Mouse (Mus musculus) forebrain, postnatal 0 days (tissue): ENCODE measurements around the gene Agr3. TPM values are rescaled to one million over a fixed set of nuclear protein-coding genes. Genes with fewer than 3 reads are reported as not detected.

Experiments
- ATAC-seq: fragments of 200-750 bp; cut with Nextera tagmentation; 2 replicates; pipeline ENCODE4 v1.8.0; 2017; ENCODE audit warnings: mild to moderate bottlenecking, moderate library complexity
- DNase-seq: peaks from one replicate; pipeline ENCODE4 v3.0.0-alpha.2; 2015
- H3K27ac ChIP-seq: fragments of 300-500 bp; sonication (generic); 2 replicates; pipeline ENCODE4 v1.5.1; 2014; ENCODE audit warnings: low read depth, mild to moderate bottlenecking, antibody characterized with exemption, low read length, moderate library complexity, mixed read lengths
- H3K27me3 ChIP-seq: fragments of 300-500 bp; sonication (generic); 2 replicates; pipeline ENCODE4 v1.6.1; 2014; ENCODE audit warnings: mild to moderate bottlenecking, low read length, mixed read lengths; ENCODE audit not compliant: insufficient read depth
- H3K36me3 ChIP-seq: fragments of 300-500 bp; sonication (generic); 2 replicates; pipeline ENCODE4 v1.6.1; 2014; ENCODE audit warnings: mild to moderate bottlenecking, moderate library complexity; ENCODE audit not compliant: insufficient read depth
- H3K4me1 ChIP-seq: fragments of 300-500 bp; sonication (generic); 2 replicates; pipeline ENCODE4 v1.6.1; 2014; ENCODE audit warnings: antibody characterized with exemption; ENCODE audit not compliant: insufficient read depth
- H3K4me2 ChIP-seq: fragments of 300-500 bp; sonication (generic); 2 replicates; pipeline ENCODE4 v1.6.1; 2014; ENCODE audit warnings: low read depth, mild to moderate bottlenecking, moderate library complexity
- H3K4me3 ChIP-seq: fragments of 300-500 bp; sonication (generic); 2 replicates; pipeline ENCODE4 v1.5.1; 2014; ENCODE audit warnings: low read depth, low read length, mixed read lengths
- H3K9ac ChIP-seq: fragments of 300-500 bp; sonication (generic); 2 replicates; pipeline ENCODE4 v1.6.1; 2014; ENCODE audit warnings: mild to moderate bottlenecking
- H3K9me3 ChIP-seq: fragments of 300-500 bp; sonication (generic); 2 replicates; pipeline ENCODE4 v1.6.1; 2016; ENCODE audit warnings: low read length
- CTCF ChIP-seq: sonication (generic); IDR thresholded peaks from 2 replicates; pipeline ENCODE4 v1.5.1; 2016; ENCODE audit warnings: antibody characterized with exemption, control low read depth, low read depth
- WGBS: fragments of 180-500 bp; shearing (Covaris S2); extraction: QIAGEN DNeasy Blood & Tissue Kit; methylation state at CpG from one replicate; pipeline ENCODE4 v1.1.7; 2014; 5-methylcytosine and 5-hydroxymethylcytosine counted together
- polyA plus RNA-seq: library from polyadenylated mRNA; unstranded; fragments of >200 nt; fragmentation: Nextera tagmentation; extraction: Ambion mirVana; gene quantifications from 2 replicates; pipeline ENCODE4 v1.2.1, GENCODE M21; 2015
- total RNA-seq: library from RNA; depleted of rRNA; stranded (reverse); fragments of >200 nt; gene quantifications from 2 replicates; pipeline ENCODE4 v1.2.3, GENCODE M21; 2014

The Agr3 gene
- total and polyA plus RNA-seq, 2 experiments from 2014 or later = not detected

DNA sequence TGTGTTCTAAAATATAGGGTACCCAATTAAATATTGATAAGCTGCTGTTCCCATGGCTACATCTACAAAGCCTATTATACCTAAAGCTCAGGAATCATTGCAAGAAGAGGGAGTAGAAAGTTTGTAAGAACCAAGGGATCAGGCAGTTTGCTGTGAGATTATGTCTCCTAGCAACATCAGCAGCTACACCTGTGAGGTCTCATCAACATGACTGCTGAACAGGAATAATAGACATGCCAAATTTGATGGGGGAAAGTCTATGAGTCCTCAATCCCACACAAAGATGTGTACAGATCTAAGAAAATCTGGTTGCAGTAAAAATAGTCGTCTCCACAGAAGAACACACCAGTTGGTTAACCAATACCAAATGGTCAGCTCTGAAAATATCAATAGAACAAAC, 26.3 kb downstream of the Agr3 start:
- peak; percentile 73; the same call in 1 of the 2 replicates for ATAC-seq
- no peak overlapping the region for H3K4me3 ChIP-seq
- no peak overlapping the region for H3K9ac ChIP-seq
- no peak overlapping the region for H3K27ac ChIP-seq
- H3K4me2 ChIP-seq = no peak overlapping the region
- no peak for DNase-seq
- no peaks in the 10 kb centered on the region for H3K4me1 ChIP-seq
- no peaks in the 10 kb centered on the region for H3K9me3 ChIP-seq
- no peaks in the 10 kb centered on the region for H3K27me3 ChIP-seq
- no peak for TF ChIP-seq CTCF
- H3K36me3 ChIP-seq = no peaks in the 10 kb centered on the region
- 18% methylated on average over 1 of the region's 1 CpGs for WGBS

DNA sequence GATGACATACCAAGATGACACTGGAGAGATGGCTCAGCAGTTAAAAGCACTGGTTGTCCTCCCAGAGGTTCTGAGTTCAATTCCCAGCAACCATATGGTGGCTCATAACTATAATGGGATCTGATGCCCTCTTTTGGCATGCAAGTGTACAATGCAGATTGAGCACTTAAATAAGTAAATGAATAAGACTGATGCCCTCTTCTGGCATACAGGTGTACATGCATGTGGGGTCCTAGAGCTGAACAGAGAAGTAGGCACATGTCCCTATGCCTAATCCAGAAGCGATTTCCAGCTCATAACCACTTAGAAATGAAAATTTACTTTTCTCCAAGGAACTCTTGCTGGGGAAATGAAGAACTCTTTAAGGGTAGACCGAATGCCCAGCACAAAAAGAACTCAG, 31.8 kb downstream of the Agr3 start:
- H3K9ac ChIP-seq = no peak overlapping the region
- no peak overlapping the region for H3K27ac ChIP-seq
- H3K4me2 ChIP-seq = no peak overlapping the region
- no peak for ATAC-seq
- no peaks in the 10 kb centered on the region for H3K27me3 ChIP-seq
- H3K36me3 ChIP-seq = no peaks in the 10 kb centered on the region
- WGBS = 81% methylated on average over 2 of the region's 2 CpGs
- DNase-seq = no peak
- H3K4me1 ChIP-seq = no peaks in the 10 kb centered on the region
- no peak overlapping the region for H3K4me3 ChIP-seq
- peak; percentile 41 for TF ChIP-seq CTCF
- H3K9me3 ChIP-seq = no peaks in the 10 kb centered on the region

DNA sequence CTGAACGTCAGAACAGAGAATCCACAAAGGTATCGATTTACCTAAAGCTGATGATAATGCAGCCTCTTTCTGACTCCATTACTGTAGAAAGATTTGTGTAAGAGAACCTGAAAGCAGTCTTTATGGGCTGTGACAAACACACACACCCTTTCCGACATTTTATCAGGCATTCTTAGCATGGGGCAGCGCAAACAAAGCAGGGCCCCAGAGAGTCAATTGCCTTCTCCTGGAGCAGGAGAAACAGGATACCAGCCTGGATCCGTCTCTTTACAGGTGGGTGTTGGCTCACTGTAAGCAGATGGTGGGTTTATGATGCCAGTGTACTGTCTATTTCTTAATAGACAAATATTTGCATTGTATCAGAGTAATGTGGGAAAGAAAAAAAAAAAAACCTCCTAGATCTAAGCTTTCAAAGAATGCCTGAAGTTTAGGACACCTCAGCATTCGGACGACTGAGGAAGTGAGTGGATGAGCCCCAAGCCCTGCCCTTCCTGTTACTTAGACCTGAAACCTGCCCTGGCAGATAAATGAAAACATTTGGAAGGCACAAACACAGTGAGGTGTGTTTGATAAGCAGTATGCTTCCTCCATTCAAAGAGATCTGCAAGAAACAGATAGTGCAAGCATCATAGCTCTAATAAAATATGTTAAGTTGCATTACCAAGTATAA, 40.8 kb downstream of the Agr3 start:
- Histone ChIP-seq H3K27ac (no peak overlapping the region), H3K9ac (no peak overlapping the region), H3K4me2 (no peak overlapping the region), H3K9me3 (no peaks in the 10 kb centered on the region), H3K36me3 (no peaks in the 10 kb centered on the region), H3K4me1 (no peaks in the 10 kb centered on the region), H3K4me3 (no peak overlapping the region), H3K27me3 (no peaks in the 10 kb centered on the region)
- ATAC-seq (no peak), DNase-seq (no peak)
- WGBS = 69% methylated on average over 7 of the region's 7 CpGs
- no peak for TF ChIP-seq CTCF

DNA sequence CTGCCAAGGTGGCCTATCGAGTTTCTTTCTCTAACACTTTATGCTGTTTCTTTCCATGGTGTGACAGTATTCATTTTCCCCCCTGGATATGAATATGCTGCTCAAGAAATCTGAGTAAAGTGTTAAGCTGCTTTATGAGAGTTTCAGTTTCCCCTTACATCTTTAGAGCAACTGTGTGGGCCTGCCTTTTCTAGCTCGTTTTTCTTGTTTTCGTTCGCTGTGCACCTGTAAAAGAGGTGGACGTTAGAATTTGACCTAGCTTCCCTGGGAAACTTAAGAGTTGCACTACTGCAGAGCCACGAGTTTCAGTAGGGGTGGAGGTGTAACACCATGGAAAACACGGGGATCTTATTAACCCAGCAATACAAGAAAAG, 41.3 kb downstream of the Agr3 start:
- H3K4me2 ChIP-seq = no peak overlapping the region
- 77% methylated on average over 7 of the region's 7 CpGs for WGBS
- TF ChIP-seq CTCF = no peak
- H3K4me1 ChIP-seq = no peaks in the 10 kb centered on the region
- ATAC-seq = no peak
- H3K27ac ChIP-seq = no peak overlapping the region
- H3K9ac ChIP-seq = no peak overlapping the region
- no peaks in the 10 kb centered on the region for H3K27me3 ChIP-seq
- no peaks in the 10 kb centered on the region for H3K9me3 ChIP-seq
- no peak overlapping the region for H3K4me3 ChIP-seq
- H3K36me3 ChIP-seq = no peaks in the 10 kb centered on the region
- no peak for DNase-seq

DNA sequence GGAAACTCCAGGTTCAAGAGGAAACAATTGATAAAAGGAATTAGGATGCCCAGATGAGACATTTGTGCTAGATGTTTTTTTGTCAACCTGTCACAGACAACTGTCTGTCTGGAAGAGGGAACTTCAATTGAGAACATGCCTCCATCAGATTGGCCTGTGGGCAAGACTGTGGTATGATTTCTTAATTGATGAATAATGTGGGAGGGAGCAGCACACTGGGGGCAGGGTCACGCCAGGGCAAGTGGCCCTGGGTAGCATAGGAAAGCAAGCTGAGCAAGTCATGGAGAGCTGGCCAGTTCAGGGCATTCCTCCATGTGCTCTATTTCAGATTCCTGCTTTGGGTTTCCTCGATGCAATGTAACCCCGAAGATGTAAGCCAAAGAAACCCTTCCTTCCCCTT, 50.5 kb downstream of the Agr3 start:
- DNase-seq (no peak), ATAC-seq (no peak)
- H3K4me3 ChIP-seq = no peak overlapping the region
- WGBS = 86% methylated on average over 3 of the region's 3 CpGs
- no peaks in the 10 kb centered on the region for H3K27me3 ChIP-seq
- H3K27ac ChIP-seq = no peak overlapping the region
- no peak overlapping the region for H3K4me2 ChIP-seq
- no peak for TF ChIP-seq CTCF
- H3K9me3 ChIP-seq = no peaks in the 10 kb centered on the region
- no peaks in the 10 kb centered on the region for H3K4me1 ChIP-seq
- no peak overlapping the region for H3K9ac ChIP-seq
- H3K36me3 ChIP-seq = no peaks in the 10 kb centered on the region

DNA sequence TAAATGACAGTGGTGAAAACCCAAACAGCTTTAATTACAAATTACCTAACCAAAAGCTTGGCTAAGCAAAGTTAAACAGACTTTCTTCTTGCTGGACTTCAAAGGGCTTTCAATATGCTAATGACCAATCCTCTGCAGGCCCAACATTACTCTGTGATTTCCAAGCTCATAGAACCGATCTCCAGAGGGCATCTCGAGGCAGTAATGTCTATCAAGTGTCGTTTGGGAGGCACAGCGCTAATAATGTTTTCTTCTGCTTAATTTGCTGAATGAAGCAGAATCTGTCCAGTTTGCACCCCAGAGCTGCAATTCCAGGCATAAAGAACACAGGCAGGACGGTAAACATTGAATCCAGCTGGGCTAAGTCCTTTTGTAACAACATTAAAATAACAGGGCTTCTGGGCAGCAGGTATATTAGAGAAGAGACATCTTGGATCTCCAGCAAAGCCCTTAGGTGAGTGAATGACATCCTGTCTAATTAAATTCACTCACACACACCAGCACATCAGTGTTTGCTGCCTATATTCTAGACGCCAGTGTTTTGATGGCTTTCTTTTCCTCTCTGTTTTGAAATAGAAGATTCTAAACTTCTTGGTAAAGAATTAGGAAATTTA, 52.3 kb downstream of the Agr3 start:
- H3K9ac ChIP-seq = no peak overlapping the region
- no peak for DNase-seq
- no peaks in the 10 kb centered on the region for H3K36me3 ChIP-seq
- no peaks in the 10 kb centered on the region for H3K9me3 ChIP-seq
- no peak overlapping the region for H3K4me3 ChIP-seq
- no peak for ATAC-seq
- no peaks in the 10 kb centered on the region for H3K27me3 ChIP-seq
- H3K4me2 ChIP-seq = no peak overlapping the region
- no peak overlapping the region for H3K27ac ChIP-seq
- no peak for TF ChIP-seq CTCF
- H3K4me1 ChIP-seq = no peaks in the 10 kb centered on the region
- 17% methylated on average over 6 of the region's 6 CpGs for WGBS

DNA sequence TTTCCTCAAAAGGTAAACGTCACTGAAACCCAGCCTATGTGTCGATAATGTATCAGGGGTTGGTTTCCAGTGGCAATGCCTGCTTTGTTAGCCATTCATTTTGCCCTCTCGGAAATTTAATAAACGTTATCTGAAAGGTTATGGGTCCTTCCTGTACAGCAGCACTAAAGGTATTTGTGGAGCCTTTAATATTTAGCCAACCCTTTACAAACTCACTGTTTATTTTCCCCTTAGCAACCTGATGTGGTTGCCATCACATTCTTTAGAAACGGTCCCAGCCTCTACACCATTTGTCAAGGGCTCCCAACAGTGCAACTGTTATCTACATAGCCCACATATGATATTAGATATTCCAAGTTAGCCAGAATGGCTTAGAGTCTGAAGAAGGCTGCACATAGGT, 54.2 kb downstream of the Agr3 start:
- Histone ChIP-seq H3K36me3 (no peaks in the 10 kb centered on the region), H3K4me2 (no peak overlapping the region), H3K4me1 (no peaks in the 10 kb centered on the region), H3K27me3 (no peaks in the 10 kb centered on the region), H3K27ac (no peak overlapping the region), H3K9me3 (no peaks in the 10 kb centered on the region), H3K9ac (no peak overlapping the region), H3K4me3 (no peak overlapping the region)
- no peak for ATAC-seq
- TF ChIP-seq CTCF = no peak
- DNase-seq = no peak
- 89% methylated on average over 5 of the region's 5 CpGs for WGBS
